Mouse (Mus musculus): ENCODE results near the gene Gtf2ird2. TPM values are rescaled to one million over a fixed set of nuclear protein-coding genes. Genes with fewer than 3 reads are reported as not detected.
A peak's percentile ranks its signal among the peaks of the same experiment; 100 is the strongest.

Gene Gtf2ird2
- 1 to 10 TPM; 4.8 to 7.8 (median 5.8) TPM for total RNA-seq (2022)

DNA sequence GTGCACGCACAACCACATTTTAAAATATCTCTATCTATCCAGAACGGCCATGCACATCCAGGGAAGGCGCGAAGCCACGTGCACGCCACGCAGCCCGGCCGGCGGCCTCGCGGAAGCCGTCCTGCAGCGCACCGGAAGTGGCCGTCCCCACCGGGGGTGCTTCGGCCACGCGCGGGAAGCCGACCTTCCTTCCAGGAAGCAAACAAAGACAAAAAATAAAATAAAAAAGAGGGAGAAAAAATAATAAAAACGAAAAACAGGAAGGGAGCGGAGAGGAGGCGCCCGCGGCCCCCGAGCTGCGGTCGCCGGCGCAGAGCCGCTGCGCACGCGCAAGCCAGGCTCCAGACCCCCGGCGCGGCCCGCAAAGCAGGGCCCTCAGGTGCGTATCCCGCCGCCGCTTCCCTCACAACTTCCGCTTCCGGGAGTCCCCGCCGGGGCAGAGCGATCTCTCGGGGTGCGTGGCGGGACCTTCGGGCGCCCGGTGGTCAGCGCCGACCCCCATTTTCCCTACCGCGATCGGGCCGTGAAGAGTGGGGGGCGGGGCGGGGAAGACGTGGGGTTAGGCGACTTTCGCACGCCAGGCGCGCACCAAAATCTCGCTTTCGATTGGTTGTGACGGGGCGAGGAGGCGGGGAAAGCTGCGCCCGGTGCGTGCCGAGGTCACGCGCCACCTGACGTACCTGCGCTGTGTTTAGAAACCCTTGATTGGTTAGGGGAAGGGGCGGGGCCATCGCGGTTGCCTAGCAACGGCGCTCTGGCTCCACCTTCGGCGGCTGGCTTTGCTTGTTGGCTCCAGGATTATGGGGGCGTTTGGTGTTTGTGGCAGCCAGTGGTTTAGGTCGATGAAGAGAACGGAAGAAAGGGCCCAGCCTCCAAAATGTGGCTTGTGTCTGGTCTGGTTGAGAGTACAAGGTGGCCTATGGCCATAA lies at the start of gene Gtf2ird2:
Gene Gtf2ird2 (plus strand): TSS at position 140 of the 929 bp plus-strand sequence.
- peak; percentile 97 for DNase-seq (ENCODE audit: low spot score)

DNA sequence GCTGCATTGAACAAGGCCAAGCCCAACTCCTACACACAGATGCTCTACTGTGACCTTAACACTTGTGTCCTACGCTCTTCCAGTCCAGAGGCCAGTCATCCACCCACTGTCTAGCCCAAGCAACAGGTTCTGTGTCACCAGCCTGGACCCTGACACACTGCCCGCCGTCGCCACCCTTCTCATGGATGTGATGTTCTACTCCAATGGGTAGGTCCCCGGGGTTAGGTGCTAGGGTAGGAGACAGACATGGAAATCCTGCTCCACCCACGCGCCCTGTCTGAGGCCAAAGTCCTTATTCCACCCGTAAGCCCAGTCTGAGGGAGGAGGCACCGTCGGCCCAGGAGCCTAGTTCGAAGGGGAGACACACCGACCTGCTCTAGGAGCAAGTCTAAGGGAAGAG lies 47.8 kb upstream of the Gtf2ird2 start:
- no peak for DNase-seq (ENCODE audit: low spot score)

DNA sequence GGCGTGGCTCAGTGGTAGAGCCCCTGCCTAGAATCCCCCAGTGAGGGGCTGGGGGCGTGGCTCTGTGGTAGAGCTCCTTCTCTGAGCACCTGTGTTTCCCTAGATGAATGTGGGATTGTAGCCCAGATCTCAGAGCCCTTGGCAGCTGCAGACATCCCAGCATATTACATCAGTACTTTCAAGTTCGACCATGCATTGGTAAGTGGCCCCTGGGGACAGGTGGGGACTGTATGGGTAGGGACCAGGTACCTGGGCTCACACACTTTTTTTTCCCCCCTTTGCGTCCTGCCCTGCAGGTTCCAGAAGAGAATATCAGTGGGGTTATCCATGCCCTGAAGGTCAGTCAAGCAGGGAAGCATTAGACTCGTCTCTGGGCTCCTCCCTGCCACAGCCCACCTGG lies 45.9 kb upstream of the Gtf2ird2 start:
- no peak for DNase-seq (ENCODE audit: low spot score)

DNA sequence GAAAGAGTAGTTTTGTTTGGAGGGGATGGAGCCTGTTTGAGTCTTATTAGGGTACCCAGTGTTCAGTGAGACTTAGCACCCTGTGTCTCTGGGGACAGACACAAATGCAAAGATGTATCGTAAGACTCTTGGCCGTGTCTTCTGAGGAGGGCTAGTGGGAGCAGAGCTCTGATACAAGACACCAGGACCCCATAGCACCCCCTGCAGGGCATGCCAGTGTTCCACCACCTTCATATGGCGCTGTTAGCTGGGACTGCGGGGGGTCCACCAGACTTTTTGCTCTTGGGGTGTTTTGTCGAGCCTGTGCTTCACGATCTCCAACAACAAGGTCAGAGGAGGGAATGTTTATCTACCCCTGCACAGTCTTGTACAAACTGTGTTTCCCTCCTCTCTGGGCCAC lies 44.4 kb upstream of the Gtf2ird2 start:
- no peak for DNase-seq (ENCODE audit: low spot score)

DNA sequence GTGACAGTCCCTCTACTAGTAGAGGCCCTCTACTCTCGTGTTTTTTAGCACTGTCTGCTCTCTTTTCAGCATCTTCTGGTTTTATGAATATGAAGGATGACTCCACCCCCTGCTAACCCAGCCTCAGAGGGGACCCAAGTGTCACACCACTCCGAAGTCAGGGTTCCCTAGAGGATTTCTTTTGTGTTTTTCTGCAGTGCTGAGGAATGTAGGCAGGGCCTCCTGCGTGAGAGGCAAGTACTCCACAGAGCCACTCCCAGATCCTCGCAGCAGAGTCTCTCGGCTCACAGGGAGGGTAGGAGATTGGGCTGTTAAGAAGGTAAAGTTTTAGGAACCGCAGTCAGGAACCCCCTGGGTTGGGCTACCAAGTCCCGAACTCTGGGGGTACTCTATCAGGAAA lies 42.6 kb upstream of the Gtf2ird2 start:
- no peak for DNase-seq (ENCODE audit: low spot score)

- no peak for DNase-seq (ENCODE audit: low spot score)
Observed at GRCm38 (mm10) chr5:134142381-134142780, 41.4 kb upstream of the Gtf2ird2 start.

- no peak for DNase-seq (ENCODE audit: low spot score)
Observed at GRCm38 (mm10) chr5:134144986-134145385, 38.8 kb upstream of the Gtf2ird2 start.

DNA sequence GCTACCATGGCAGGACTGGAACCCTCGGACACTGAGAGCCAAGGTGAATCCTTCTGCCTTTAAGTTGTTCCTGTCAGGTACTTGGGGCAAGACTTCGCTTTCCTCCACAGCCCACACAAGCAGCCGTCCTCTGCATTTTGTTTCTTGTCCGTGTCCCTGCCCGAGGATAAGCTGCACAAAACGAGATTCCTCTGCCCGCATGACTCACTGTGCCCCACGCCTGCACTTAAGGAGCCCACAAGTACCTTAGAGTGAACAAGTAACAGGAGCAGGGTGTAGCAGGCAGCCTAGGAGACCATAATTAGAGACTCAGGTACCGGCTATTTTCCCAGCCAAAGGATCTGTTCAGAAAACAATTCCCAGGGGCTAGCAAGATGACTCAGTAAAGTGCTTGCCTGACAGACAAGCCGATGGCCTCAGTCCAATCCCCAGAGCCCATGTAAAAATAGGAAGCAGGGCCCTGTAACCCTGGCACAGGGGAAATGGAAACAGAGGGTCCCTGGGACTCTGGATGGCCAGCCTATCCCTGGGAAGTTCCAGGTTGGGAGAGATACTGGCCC lies 36.5 kb upstream of the Gtf2ird2 start:
- DNase-seq (ENCODE audit: low spot score), result no peak

GRCm38 (mm10) chr5:134148153-134148552 lies 35.7 kb upstream of the Gtf2ird2 start:
- no peak for DNase-seq (ENCODE audit: low spot score)

DNA sequence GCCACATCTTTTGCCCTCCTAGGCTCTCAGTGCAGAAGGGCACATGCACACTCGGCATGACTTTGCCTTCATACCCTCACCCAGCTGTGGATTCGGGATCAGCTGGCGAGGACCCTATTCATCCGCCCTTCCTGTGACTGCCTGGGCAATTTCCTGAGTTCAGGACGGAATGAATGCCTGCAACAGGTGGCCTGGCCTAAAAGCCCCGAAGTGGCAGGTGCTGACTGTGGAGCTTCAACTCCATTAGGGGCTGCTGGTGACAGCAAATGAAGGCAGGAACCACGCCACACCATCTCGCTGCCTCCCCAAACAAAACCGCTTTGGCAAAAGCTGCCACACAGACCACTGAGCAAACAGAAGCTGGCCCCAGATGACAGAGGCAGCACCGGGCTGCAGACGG lies 31.9 kb upstream of the Gtf2ird2 start:
- DNase-seq (ENCODE audit: low spot score), result no peak

GRCm38 (mm10) chr5:134155916-134156466 lies 27.8 kb upstream of the Gtf2ird2 start:
- DNase-seq (ENCODE audit: low spot score), result no peak

DNA sequence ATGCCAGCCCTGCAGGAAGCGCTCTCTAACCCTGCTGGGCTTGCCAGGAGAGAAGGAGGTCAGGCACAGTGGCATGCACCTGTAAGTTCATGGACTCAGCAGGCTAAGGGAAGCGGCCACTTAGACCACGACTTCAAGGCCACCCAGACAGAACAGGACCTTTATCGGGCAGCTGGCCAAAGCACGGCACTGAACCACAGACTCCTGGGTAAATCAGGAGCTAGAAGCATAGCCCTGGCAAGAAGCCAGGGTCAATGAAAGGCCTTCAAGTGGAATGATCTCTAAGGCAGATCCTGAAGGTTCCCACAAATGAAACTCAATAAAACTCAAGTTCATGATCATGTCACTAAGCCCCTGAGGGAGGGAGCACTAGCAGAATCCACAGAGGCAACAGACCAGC lies 19.1 kb upstream of the Gtf2ird2 start:
- DNase-seq (ENCODE audit: low spot score), result no peak

DNA sequence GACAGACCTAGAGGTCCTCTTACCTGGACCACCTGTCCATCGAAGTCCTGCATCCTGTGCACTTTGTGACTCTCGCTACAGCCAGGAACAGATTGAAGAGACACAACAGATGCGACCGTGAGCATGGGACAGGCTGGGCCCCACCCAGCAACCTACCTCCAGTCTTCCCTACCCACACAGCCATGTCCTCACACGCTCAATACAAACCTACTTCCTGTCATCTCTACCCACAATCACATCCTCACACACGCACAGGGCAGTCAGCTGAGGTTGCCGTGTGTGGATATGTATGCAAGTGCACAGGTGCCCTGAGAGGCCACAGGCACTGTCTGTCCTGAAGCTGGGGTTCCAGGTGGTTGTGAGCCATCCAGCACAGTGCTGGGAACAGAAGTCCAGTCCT lies 17.2 kb upstream of the Gtf2ird2 start:
- DNase-seq (ENCODE audit: low spot score), result no peak

- DNase-seq (ENCODE audit: low spot score), result no peak
Observed at GRCm38 (mm10) chr5:134168033-134168432, 15.8 kb upstream of the Gtf2ird2 start.

DNA sequence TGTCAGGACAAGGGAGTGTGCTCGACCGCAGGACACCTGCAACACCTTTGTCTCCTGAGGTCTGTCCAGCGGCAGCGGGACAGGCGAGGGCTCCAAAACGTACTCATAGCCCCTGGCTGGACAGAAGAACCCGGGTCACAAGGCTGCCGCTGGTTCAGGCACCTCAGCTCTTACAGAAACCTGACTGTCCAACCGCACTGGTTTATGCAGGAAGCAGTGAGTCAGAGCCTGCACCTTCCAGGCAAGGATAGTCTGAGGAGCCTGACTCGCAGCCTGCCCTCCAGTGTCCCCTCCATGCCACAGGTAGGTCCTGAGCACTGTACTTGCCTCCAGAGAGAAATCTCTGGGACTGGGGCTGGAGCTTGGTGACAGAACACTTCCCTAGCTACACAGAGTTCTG lies 14.6 kb upstream of the Gtf2ird2 start:
- no peak for DNase-seq (ENCODE audit: low spot score)

- DNase-seq (ENCODE audit: low spot score), result no peak
Observed at GRCm38 (mm10) chr5:134170167-134170566, 13.7 kb upstream of the Gtf2ird2 start.

GRCm38 (mm10) chr5:134173206-134173605 lies 10.6 kb upstream of the Gtf2ird2 start:
- DNase-seq (ENCODE audit: low spot score), result no peak

DNA sequence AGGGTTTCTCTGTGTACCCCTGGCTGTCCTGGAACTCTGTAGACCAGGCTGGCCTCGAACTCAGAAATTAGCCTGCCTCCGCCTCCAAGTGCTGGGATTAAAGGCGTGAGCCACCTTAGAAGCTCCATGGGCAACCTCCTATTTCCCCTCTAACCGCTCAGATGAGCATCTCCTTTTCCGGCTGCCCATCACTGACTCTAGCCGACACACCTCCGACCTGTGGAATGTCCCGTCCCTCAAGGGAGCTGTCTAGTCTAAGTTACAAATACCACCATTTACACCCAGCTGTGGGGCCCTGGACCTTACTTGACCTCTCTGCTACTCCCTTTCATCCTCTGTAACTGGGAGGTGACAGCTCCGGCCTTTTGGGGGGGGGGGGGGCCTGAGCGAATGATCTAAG lies 8.1 kb upstream of the Gtf2ird2 start:
- no peak for DNase-seq (ENCODE audit: low spot score)

GRCm38 (mm10) chr5:134176169-134176881 lies 7.5 kb upstream of the Gtf2ird2 start, which contains the start of gene Rcc1l:
Rcc1l (minus strand) TSS chr5:134176774.
- DNase-seq (ENCODE audit: low spot score), result peak; percentile 87

DNA sequence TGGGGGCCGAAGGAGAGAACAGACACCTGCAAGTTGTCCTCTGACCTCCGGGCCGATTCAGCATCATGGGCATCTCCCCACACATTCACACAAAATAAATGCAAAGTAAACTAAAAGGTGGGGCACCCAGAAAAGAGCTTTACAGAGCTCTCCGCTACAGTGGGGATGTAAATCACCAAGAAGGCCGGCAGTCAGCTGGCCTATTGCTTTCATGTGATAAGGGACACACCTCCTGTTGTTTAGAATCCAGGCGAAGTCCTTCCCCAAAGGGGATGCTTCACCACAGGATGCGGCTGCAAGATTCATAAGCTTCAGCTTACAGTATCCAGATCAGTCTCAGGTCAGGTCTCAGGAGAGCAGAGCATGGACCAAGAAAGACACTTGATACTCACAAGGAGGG lies 5.3 kb upstream of the Gtf2ird2 start:
- DNase-seq (ENCODE audit: low spot score), result no peak

- peak; percentile 82 for DNase-seq (ENCODE audit: low spot score)
Observed at GRCm38 (mm10) chr5:134179871-134180270, 3.9 kb upstream of the Gtf2ird2 start.

- DNase-seq (ENCODE audit: low spot score), result no peak
Observed at GRCm38 (mm10) chr5:134182172-134182571, 1.6 kb upstream of the Gtf2ird2 start.
